Mouse (Mus musculus) stomach, embryonic 16.5 days (tissue): ENCODE results near the gene Spint5. TPM values are rescaled to one million over a fixed set of nuclear protein-coding genes. Genes with fewer than 3 reads are reported as not detected.
A peak's percentile ranks its signal among the peaks of the same experiment; 100 is the strongest.

Experiments used
- ATAC-seq: fragments of 200-750 bp; cut with Nextera tagmentation; 2 replicates; pipeline ENCODE4 v1.8.0; 2017; ENCODE audit warnings: moderate number of reproducible peaks, moderate TSS enrichment; ENCODE audit not compliant: insufficient read depth, low FRiP score
- H3K27ac ChIP-seq: fragments of 300-500 bp; sonication (generic); 2 replicates; pipeline ENCODE4 v1.5.1; 2014; ENCODE audit warnings: low read length
- H3K27me3 ChIP-seq: fragments of 300-500 bp; sonication (generic); 2 replicates; pipeline ENCODE4 v1.6.1; 2014; ENCODE audit warnings: low read length, control low read depth, mixed read lengths; ENCODE audit not compliant: control insufficient read depth, insufficient read depth
- H3K36me3 ChIP-seq: fragments of 300-500 bp; sonication (generic); 2 replicates; pipeline ENCODE4 v1.6.1; 2014; ENCODE audit warnings: low read length; ENCODE audit not compliant: control insufficient read depth, insufficient read depth
- H3K4me1 ChIP-seq: fragments of 300-500 bp; sonication (generic); 2 replicates; pipeline ENCODE4 v1.6.1; 2014; ENCODE audit warnings: low read length, control low read depth, mixed read lengths; ENCODE audit not compliant: control insufficient read depth, insufficient read depth
- H3K4me2 ChIP-seq: fragments of 300-500 bp; sonication (generic); 2 replicates; pipeline ENCODE4 v1.6.1; 2014; ENCODE audit warnings: low read depth, low read length, mixed read lengths
- H3K4me3 ChIP-seq: fragments of 300-500 bp; sonication (generic); replicated peaks from 2 replicates; pipeline ENCODE4 v1.5.1; 2014; ENCODE audit warnings: mild to moderate bottlenecking, low read length
- H3K9ac ChIP-seq: fragments of 300-500 bp; sonication (generic); 2 replicates; pipeline ENCODE4 v1.6.1; 2014; ENCODE audit warnings: low read length
- H3K9me3 ChIP-seq: fragments of 300-500 bp; sonication (generic); replicated peaks from 2 replicates; pipeline ENCODE4 v1.6.1; 2016; ENCODE audit warnings: low read length, control low read depth; ENCODE audit not compliant: control insufficient read depth
- WGBS: fragments of 180-500 bp; shearing (Covaris S2); extraction: QIAGEN DNeasy Blood & Tissue Kit; methylation state at CpG from one replicate; pipeline ENCODE4 v1.1.7; 2014; 5-methylcytosine and 5-hydroxymethylcytosine counted together
- polyA plus RNA-seq: library from polyadenylated mRNA; unstranded; fragments of >200 nt; fragmentation: Nextera tagmentation; extraction: Ambion mirVana; gene quantifications from 2 replicates; pipeline ENCODE4 v1.2.1, GENCODE M21; 2015

The Spint5 gene
- polyA plus RNA-seq: not detected in 2 replicates

DNA sequence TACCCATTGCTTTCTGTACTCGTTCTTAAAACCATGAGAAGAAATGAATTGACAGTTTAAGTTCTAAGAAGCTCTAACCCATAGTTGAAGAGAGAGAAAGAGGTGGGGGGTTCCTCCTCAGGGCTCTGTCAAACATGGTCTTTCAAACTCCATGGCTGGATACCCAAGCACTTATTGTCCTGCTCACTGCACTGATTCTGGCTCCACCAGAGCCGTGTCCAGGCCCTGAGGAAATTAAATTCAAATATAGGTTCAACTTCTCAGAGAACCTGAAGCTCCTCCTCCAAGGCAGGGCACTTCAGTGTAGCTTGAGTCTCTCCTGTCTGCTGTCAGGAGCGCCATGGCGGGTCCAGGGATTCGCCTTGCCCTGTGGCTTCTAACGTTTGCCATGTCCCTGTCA, at the start of gene Spint5:
Spint5 (plus strand) TSS at position 301 of the 400 bp plus-strand sequence.
- H3K4me2 ChIP-seq: no peak within 1 kb of the TSS
- ATAC-seq: no peak
- 77% methylated on average over 6 of the region's 6 CpGs for WGBS
- H3K9me3 ChIP-seq: no peaks in the 10 kb centered on the region
- no peaks in the 10 kb centered on the region for H3K27me3 ChIP-seq
- no peak within 1 kb of the TSS for H3K9ac ChIP-seq
- H3K36me3 ChIP-seq: no peaks in the 10 kb centered on the region
- no peak within 1 kb of the TSS for H3K27ac ChIP-seq
- H3K4me3 ChIP-seq: no peak within 1 kb of the TSS
- H3K4me1 ChIP-seq: no peaks in the 10 kb centered on the region

- no peak overlapping the region for H3K27ac ChIP-seq
- H3K36me3 ChIP-seq: no peaks in the 10 kb centered on the region
- H3K4me2 ChIP-seq: no peak overlapping the region
- no peak overlapping the region for H3K9ac ChIP-seq
- 81% methylated on average over 5 of the region's 5 CpGs for WGBS
- H3K9me3 ChIP-seq: 0 out of 2 replicates have a peak, but pooled peaks cover 3% of the 10 kb centered on the region
- no peak for ATAC-seq
- no peaks in the 10 kb centered on the region for H3K4me1 ChIP-seq
- no peaks in the 10 kb centered on the region for H3K27me3 ChIP-seq
- no peak overlapping the region for H3K4me3 ChIP-seq
Observed at GRCm38 (mm10) chr2:164670261-164670660, 44.8 kb upstream of the Spint5 start.

DNA sequence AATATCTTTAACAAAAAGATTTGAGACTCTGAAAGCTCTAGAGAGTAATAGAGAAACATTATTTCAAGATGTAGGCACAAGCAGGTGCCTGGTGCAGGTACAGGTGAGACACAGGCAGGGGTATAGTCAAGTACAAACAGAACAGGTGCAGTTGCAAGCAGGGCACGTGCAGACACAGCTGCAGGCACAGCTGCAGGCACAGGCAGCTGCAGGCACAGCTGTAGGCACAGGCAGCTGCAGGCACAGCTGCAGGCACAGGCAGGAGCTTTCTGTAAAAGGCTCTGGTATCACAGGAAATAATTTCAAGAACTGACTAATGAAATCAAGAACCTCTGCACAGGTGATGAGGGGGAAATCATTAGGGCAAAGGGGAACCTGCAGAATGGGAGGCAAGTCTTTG, 44.2 kb upstream of the Spint5 start:
- Histone ChIP-seq H3K27me3 (no peaks in the 10 kb centered on the region), H3K4me3 (no peak overlapping the region), H3K27ac (no peak overlapping the region), H3K36me3 (no peaks in the 10 kb centered on the region), H3K4me2 (no peak overlapping the region), H3K9ac (no peak overlapping the region), H3K4me1 (no peaks in the 10 kb centered on the region), H3K9me3 (0 out of 2 replicates have a peak, but pooled peaks cover 3% of the 10 kb centered on the region)
- 4% methylated on average over 1 of the region's 1 CpGs for WGBS
- ATAC-seq: no peak

- Histone ChIP-seq H3K4me3 (no peak within 1 kb of the TSS), H3K4me2 (no peak within 1 kb of the TSS), H3K27me3 (no peaks in the 10 kb centered on the region), H3K36me3 (no peaks in the 10 kb centered on the region), H3K9ac (no peak within 1 kb of the TSS), H3K9me3 (0 out of 2 replicates have a peak, but pooled peaks cover 3% of the 10 kb centered on the region), H3K4me1 (0 out of 2 replicates have a peak, but pooled peaks cover 4% of the 10 kb centered on the region), H3K27ac (no peak within 1 kb of the TSS)
- 73% methylated on average over 7 of the region's 7 CpGs for WGBS
- no peak for ATAC-seq
Observed at GRCm38 (mm10) chr2:164673987-164674386, 41.1 kb upstream of the Spint5 start, which contains the start of gene Wfdc11. Gene Wfdc11, minus strand, starts transcription at chr2:164674087.

- Histone ChIP-seq H3K36me3 (no peaks in the 10 kb centered on the region), H3K4me2 (no peak overlapping the region), H3K27me3 (no peaks in the 10 kb centered on the region), H3K9me3 (0 out of 2 replicates have a peak, but pooled peaks cover 3% of the 10 kb centered on the region), H3K9ac (no peak overlapping the region), H3K4me1 (0 out of 2 replicates have a peak, but pooled peaks cover 4% of the 10 kb centered on the region), H3K27ac (no peak overlapping the region), H3K4me3 (no peak overlapping the region)
- WGBS: 80% methylated on average over 7 of the region's 7 CpGs
- ATAC-seq: no peak
Observed at GRCm38 (mm10) chr2:164676103-164676502, 39.0 kb upstream of the Spint5 start.

DNA sequence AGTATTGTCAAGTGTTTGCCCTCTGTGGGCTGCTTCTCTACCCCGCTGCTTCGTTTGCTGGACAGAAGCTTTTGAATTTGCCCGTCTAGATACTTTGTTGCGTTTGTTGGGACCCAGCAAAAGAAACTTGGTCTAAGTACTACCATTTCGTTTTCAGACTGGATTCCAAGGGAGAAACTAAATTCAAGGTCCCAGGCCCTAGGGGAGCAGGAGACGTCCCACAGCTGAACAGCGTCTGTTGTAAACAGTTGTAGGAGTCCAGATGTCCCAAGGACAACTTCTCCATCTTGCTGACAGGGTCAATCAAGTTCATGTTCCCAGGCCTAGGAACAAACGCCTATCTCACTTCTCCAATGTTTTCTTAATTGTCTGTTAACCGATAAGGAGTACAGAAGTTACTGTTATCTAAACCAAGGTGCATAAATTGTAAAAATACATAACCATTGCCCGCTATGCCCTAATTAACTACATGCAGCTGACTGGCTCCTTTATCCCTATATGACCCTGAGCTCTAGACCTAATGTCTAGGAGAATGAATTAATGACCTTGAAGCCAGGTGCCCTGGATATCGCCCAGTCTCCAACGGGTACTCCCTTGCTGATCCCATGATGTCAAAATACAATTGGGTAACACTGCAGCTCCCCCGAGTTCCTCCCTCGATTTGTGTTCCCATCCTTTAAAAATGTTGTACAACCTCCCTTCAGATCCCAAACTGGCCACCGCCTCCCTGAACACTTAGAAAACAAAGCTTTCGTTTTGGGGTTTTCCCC, 38.0 kb upstream of the Spint5 start:
- Histone ChIP-seq H3K4me3 (no peak overlapping the region), H3K4me2 (no peak overlapping the region), H3K36me3 (no peaks in the 10 kb centered on the region), H3K27me3 (no peaks in the 10 kb centered on the region), H3K9me3 (0 out of 2 replicates have a peak, but pooled peaks cover 3% of the 10 kb centered on the region), H3K4me1 (0 out of 2 replicates have a peak, but pooled peaks cover 4% of the 10 kb centered on the region), H3K27ac (no peak overlapping the region), H3K9ac (no peak overlapping the region)
- 70% methylated on average over 16 of the region's 16 CpGs for WGBS
- ATAC-seq: no peak

GRCm38 (mm10) chr2:164678848-164679625, 36.1 kb upstream of the Spint5 start:
- Histone ChIP-seq H3K9ac (0 out of 2 replicates have a peak overlapping the region, but pooled peaks have one; percentile 37), H3K4me1 (0 out of 2 replicates have a peak, but pooled peaks cover 4% of the 10 kb centered on the region), H3K4me2 (peak overlapping the region; percentile 52), H3K27me3 (no peaks in the 10 kb centered on the region), H3K4me3 (peak overlapping the region; percentile 34), H3K27ac (peak overlapping the region; percentile 62), H3K36me3 (no peaks in the 10 kb centered on the region), H3K9me3 (no peaks in the 10 kb centered on the region)
- peak; percentile 79; the same call in 1 of the 2 replicates for ATAC-seq
- 20% methylated on average over 19 of the region's 19 CpGs for WGBS

GRCm38 (mm10) chr2:164679906-164680305, 35.2 kb upstream of the Spint5 start:
- no peak overlapping the region for H3K4me2 ChIP-seq

More at GRCm38 (mm10) chr2:164679906-164680305, 35.2 kb upstream of the Spint5 start:
- Histone ChIP-seq H3K27me3 (no peaks in the 10 kb centered on the region), H3K4me3 (no peak overlapping the region), H3K27ac (no peak overlapping the region), H3K9ac (no peak overlapping the region), H3K9me3 (no peaks in the 10 kb centered on the region), H3K4me1 (0 out of 2 replicates have a peak, but pooled peaks cover 4% of the 10 kb centered on the region), H3K36me3 (no peaks in the 10 kb centered on the region)
- 20% methylated on average over 3 of the region's 3 CpGs for WGBS
- ATAC-seq: peak; percentile 54; the same call in 1 of the 2 replicates
